ENCODE assay signal across 35 mouse cellular contexts in the genomic region with DNA sequence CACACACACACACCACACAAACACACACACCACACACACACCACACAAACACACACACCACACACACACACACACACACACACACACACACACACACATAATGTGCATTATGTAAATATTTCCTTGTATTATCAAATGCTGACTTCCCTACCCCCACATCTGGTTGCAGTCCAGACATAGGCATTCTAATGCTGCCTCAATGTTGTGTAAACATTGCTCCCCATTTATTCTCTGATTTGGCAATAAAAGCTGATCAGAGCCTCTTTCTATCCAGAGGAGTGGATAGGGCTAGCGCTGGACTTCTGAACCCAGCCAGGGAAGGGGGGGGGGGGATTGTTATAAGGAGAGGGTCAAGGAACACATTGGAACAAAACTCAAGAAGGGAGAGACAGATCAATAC.
"Had no signal": no experiment of that assay in that cellular context is flagged by ENCODE, and none has a peak within 500 bp of the region (broad histone marks: within the 10 kb centered on the region; RNA-seq: fewer than 3 reads in every experiment).

No protein-coding gene starts in this region.

- ATAC-seq: hindbrain, embryonic 16.5 days; hindbrain, postnatal 0 days; inflammation-experienced regulatory T-cells, adult 6 months; intestine, embryonic 15.5 days; intestine, embryonic 16.5 days; intestine, postnatal 0 days had no signal

- H3K9ac ChIP-seq: heart, embryonic 12.5 days; heart, embryonic 13.5 days; heart, embryonic 15.5 days; hindbrain, embryonic 12.5 days; hindbrain, embryonic 13.5 days; hindbrain, embryonic 14.5 days; hindbrain, embryonic 15.5 days; intestine, embryonic 15.5 days; kidney, embryonic 15.5 days had no signal

- H3K27ac ChIP-seq: heart, adult 2 months; heart, embryonic 10.5 days; heart, embryonic 13.5 days; heart, embryonic 15.5 days; hindbrain, embryonic 10.5 days; hindbrain, embryonic 12.5 days; hindbrain, embryonic 13.5 days; hindbrain, embryonic 14.5 days; hindbrain, embryonic 15.5 days; hindbrain, postnatal 0 days; intestine, embryonic 15.5 days; kidney, embryonic 15.5 days; kidney, postnatal 0 days; layer of hippocampus, adult 2 months had no signal

- H3K9me3 ChIP-seq: heart, embryonic 10.5 days; heart, embryonic 12.5 days; heart, embryonic 13.5 days; heart, embryonic 15.5 days; hindbrain, embryonic 10.5 days; hindbrain, embryonic 12.5 days; hindbrain, embryonic 13.5 days; hindbrain, embryonic 15.5 days; intestine, embryonic 15.5 days; kidney, embryonic 15.5 days had no signal

- H3K4me1 ChIP-seq: heart, embryonic 10.5 days; heart, embryonic 12.5 days; heart, embryonic 13.5 days; heart, embryonic 15.5 days; hindbrain, embryonic 10.5 days; hindbrain, embryonic 12.5 days; hindbrain, embryonic 13.5 days; hindbrain, embryonic 15.5 days; intestine, embryonic 15.5 days; kidney, embryonic 15.5 days had no signal

- H3K4me2 ChIP-seq: heart, embryonic 11.5 days; heart, embryonic 12.5 days; heart, embryonic 13.5 days; heart, embryonic 15.5 days; hindbrain, embryonic 12.5 days; hindbrain, embryonic 13.5 days; hindbrain, embryonic 14.5 days; hindbrain, embryonic 15.5 days; intestine, embryonic 15.5 days; kidney, embryonic 15.5 days had no signal

- DNase-seq: heart, adult 2 months; heart, postnatal 10 days; heart, postnatal 14 days; heart, postnatal 36 days; heart, postnatal 4 days; kidney, adult 11 months; kidney, adult 18-20 months; kidney, adult 2 months; kidney, adult 8-10 months; kidney, adult 9 months; kidney, postnatal 10 days; kidney, postnatal 14 days; kidney, postnatal 25 days; kidney, postnatal 36 days; kidney, postnatal 4 days; layer of hippocampus, adult 9-11 months had no signal

- H3K27me3 ChIP-seq: heart, embryonic 12.5 days; heart, embryonic 13.5 days; heart, embryonic 15.5 days; hindbrain, embryonic 12.5 days; hindbrain, embryonic 13.5 days; hindbrain, embryonic 15.5 days; intestine, embryonic 15.5 days; kidney, embryonic 15.5 days had no signal

- H3K4me3 ChIP-seq: heart, adult 2 months; heart, embryonic 10.5 days; heart, embryonic 12.5 days; heart, embryonic 13.5 days; heart, embryonic 15.5 days; hindbrain, embryonic 10.5 days; hindbrain, embryonic 12.5 days; hindbrain, embryonic 13.5 days; hindbrain, embryonic 15.5 days; intestine, embryonic 15.5 days; kidney, embryonic 15.5 days; layer of hippocampus, adult 2 months had no signal

- H3K36me3 ChIP-seq: heart, embryonic 10.5 days; heart, embryonic 12.5 days; heart, embryonic 13.5 days; heart, embryonic 15.5 days; hindbrain, embryonic 10.5 days; hindbrain, embryonic 12.5 days; hindbrain, embryonic 13.5 days; hindbrain, embryonic 15.5 days; intestine, embryonic 15.5 days; kidney, embryonic 15.5 days had no signal
